Mouse (Mus musculus) brain, embryonic 18.5 days (tissue): ENCODE data around the gene Smurf1.

Source experiments
- DNase-seq: peaks from one replicate; pipeline ENCODE4 v3.0.0-alpha.2; 2012; ENCODE audit warnings: low read depth, low spot score

Smurf1 gene

GRCm38 (mm10) chr5:144914433-144914906 lies 51.2 kb downstream of the Smurf1 start:
- no peak for DNase-seq

GRCm38 (mm10) chr5:144913923-144914322 lies 51.7 kb downstream of the Smurf1 start:
- no peak for DNase-seq

GRCm38 (mm10) chr5:144913361-144913760 lies 52.3 kb downstream of the Smurf1 start:
- no peak for DNase-seq

GRCm38 (mm10) chr5:144912519-144913310 lies 52.9 kb downstream of the Smurf1 start:
- no peak for DNase-seq

GRCm38 (mm10) chr5:144909521-144909920 lies 56.1 kb downstream of the Smurf1 start:
- peak; percentile 4 for DNase-seq

- DNase-seq = no peak
Observed at GRCm38 (mm10) chr5:144907591-144907990, 58.1 kb downstream of the Smurf1 start.

- no peak for DNase-seq
Observed at GRCm38 (mm10) chr5:144904356-144905134, 61.1 kb downstream of the Smurf1 start.

- DNase-seq = no peak
Observed at GRCm38 (mm10) chr5:144901791-144902190, 63.9 kb downstream of the Smurf1 start.

- DNase-seq = no peak
Observed at GRCm38 (mm10) chr5:144901035-144901434, 64.6 kb downstream of the Smurf1 start.

DNA sequence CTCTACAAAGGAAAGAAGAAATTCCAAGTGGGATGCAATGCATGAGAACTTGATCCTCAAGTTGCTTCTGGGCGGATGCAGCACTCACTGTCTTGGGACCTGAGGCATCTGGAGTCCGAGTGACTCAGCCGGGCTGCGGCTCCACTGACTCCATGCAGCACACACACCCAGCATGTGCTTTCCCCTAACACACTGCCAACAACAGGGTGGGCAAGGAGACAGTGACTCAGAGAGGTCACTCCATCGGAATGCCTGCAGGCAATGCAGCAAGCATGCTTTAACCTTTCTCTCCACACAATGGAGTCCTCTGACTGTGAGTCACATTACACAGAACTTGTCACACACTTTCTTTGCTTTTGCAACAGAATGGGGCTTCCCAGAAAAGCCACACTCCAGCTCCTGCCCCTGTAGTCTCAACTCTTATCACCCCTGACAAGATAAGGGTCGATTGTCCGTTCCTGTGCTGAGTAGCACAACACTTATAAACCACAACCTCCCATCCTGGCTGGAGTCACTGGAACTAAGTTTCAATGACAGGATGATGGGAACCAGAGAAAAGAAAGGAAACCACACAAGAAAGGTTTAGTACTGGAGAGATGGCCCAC lies 67.1 kb downstream of the Smurf1 start:
- no peak for DNase-seq

GRCm38 (mm10) chr5:144897881-144898280 lies 67.8 kb downstream of the Smurf1 start:
- DNase-seq = no peak

GRCm38 (mm10) chr5:144891276-144891675 lies 74.4 kb downstream of the Smurf1 start:
- no peak for DNase-seq

DNA sequence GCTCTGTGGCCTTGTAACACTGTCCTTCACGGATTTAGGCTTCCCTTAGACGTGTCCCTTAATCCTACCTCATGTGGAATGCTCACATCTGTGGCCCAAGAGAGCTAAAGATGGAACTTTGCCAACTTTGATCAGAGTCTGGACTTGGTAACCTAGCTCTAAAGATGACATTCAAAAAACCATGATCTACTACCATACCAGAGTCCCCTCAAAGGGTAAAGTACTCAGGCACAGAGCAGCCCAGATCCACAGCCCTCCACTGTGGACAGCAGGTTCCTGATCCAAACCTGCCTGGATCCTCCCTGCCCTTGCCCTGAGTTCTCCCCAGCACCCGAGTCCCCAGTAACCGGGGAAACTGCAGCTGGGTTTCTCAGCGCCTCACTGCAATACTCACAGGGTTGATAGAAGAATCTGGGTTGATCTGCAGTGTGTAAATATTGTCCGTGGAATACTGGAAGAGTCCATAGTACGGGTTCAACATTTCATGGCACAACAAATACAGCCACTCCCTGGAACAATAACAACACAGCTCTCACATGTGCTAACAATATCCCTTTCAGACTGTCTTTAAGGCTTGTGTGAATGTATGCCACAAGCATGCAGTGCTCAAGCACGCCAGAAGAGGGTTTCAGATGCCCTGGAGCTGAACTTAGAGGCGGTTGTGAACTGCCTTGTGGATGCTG lies 79.5 kb downstream of the Smurf1 start:
- no peak for DNase-seq

DNA sequence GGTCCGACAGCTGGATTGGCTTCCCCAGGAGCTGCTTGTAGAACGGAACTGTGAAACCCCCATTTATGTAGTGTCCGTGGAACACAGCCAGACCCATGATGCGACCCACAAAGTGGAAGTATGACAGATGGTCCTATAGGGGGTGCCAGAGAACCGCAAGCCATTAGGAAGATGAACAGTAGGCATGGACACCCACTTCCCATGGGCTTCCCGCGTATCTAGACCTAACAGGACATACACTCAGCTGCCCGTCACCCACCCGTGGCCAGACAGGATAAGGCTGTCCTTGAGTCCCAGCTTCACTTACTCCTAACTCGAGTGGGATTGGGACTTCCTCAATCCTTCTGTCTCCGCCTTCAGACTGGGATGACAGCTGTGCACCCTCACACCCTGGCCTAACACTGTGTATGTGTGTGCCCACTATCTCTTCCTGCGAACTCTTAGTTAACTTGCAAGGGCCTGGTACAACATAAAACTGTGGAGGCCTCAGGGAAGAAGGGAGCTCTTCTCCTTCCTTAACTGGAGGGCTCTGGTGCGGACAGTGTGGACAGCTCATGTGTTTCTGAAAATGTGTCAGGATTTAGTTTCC lies 80.9 kb downstream of the Smurf1 start:
- DNase-seq = no peak

- DNase-seq = peak; percentile 24
Observed at GRCm38 (mm10) chr5:144881670-144882399, 83.8 kb downstream of the Smurf1 start.

DNA sequence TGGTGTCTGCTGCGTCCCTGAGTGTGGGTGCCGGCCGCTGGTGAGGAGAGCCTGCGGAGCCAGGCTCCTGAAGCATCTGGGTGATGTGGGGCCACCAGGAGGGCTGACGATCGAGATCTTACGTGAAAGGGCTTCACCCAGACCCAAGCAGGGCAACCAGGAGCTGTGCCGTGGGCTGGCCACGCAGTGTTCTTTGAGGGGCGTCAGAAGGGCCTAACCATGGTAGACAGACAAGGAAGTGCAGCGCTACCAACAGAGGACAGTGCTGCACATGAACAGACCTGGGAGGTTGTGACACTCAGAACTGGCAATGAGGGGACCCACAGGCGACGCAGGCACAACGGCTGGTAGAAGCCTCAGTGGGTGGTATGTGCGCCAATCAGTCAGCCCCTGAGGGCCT lies 88.6 kb downstream of the Smurf1 start:
- DNase-seq = no peak

- DNase-seq = peak; percentile 10
Observed at GRCm38 (mm10) chr5:144875892-144876291, 89.8 kb downstream of the Smurf1 start.

DNA sequence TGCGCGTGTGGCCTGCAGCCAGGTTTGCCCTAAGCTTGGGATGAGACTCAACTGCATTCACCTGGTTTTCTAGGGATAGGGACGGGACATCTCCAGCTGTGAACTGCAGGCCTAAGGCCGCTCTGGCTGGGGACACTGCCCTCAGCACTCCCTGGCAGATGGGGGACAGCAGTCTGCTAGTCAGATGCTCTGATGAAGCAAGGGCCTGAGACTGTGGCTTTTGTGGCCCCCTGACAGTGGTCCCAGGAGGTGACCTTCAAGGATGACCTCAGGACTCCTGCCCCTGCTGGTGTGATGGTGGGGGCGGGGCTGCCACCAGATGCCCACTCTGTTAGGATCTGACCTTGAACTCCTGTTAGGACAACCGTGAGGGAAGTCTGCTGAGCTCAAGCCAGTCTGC lies 90.4 kb downstream of the Smurf1 start:
- no peak for DNase-seq

DNA sequence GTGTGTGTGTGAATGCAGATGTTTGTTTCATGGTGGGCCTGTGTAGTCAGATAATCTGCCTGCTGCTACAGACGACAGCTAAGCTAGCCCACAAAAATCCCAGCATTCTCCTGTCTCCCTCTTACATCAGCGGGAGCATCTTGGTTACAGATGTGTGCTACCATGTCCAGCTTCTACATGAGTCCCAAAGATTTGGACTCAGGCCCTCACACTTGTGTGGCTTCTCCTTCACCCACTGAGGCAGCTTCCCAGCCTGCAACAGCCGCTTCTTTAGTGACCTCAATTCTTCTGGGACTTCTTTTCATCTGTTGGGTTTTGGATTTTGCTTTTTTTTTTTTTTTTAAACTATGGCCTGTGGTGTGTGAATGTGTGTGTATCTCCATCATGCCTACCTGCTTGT lies 92.8 kb downstream of the Smurf1 start:
- DNase-seq = no peak

DNA sequence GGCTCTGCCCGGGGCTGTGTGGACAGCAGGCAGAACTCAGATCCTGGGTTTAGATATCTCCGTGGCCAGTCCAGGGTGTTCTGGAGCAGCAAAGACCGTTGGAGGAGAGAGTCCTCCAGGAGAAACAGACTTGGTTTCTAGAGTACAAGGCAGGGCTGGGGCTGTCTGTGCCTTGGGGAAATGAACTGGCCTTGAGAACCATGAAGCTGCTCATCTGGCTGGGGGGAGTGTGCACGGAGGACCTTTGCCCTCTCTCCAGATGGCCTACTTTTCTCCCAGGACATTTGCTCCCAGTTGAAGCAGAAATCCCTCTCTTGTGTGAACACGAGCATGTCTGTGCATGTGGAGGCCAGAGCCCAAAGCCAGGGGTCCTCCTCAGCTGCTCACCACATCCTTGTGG lies 93.3 kb downstream of the Smurf1 start:
- DNase-seq = no peak

GRCm38 (mm10) chr5:144871775-144872174 lies 93.9 kb downstream of the Smurf1 start:
- no peak for DNase-seq
